Mouse (Mus musculus): Measurements from ENCODE around the gene Olfr1058.
"Not testable (repeated sequence)": the region's sequence is repeated elsewhere in the genome, so short reads cannot be mapped to it uniquely, and the experiment has no call there.

DNA sequence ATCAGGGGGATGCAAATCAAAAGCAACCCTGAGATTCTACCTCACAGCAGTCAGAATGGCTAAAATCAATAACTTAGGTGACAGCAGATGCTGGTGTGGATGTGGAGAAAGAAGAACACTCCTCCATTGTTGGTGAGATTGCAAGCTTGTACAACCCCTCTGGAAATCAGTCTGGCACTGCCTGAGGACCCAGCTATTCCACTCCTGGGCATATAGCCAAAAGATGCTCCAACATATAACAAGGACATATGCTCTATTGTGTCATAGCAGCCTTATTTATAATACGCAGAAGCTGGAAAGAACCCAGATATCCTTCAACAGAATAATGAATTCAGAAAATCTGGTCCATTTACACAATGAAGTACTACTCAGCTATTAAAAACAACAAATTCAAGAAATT is 36.6 kb downstream of the Olfr1058 start:
- not testable (repeated sequence) for TF ChIP-seq POLR2A (IDR thresholded peaks at IDR 0.05; ENCODE audit: insufficient read length, low read depth); POLR2AphosphoS2 (IDR thresholded peaks at IDR 0.05; ENCODE audit: insufficient read length, low read depth); MYOD1 (IDR thresholded peaks at IDR 0.05; ENCODE audit: control insufficient read depth in 1 of 3, insufficient read length in 2 of 3, low read depth in 2 of 3); USF1 (IDR thresholded peaks at IDR 0.05; ENCODE audit: low read depth); CEBPB (IDR thresholded peaks at IDR 0.05; ENCODE audit: insufficient read depth, poor library complexity, severe bottlenecking)

Data from myocyte (in vitro differentiated cells).